Mouse (Mus musculus) layer of hippocampus, adult 8-10 months (tissue): ENCODE measurements around the gene Vmn2r46. TPM values are rescaled to one million over a fixed set of nuclear protein-coding genes. Genes with fewer than 3 reads are reported as not detected.
"Not testable (repeated sequence)": the region's sequence is repeated elsewhere in the genome, so short reads cannot be mapped to it uniquely, and the experiment has no call there.

Experiments
- DNase-seq, 2 experiments: peaks; one replicate each; pipeline ENCODE4 v3.0.0; 2022; ENCODE audit warnings: low spot score in 2 of 2
- total RNA-seq, 4 experiments: library from RNA; stranded (reverse); gene quantifications; 2 replicates each; pipeline ENCODE4 v1.2.4; 2022

Gene Vmn2r46
- not detected for total RNA-seq

- not testable (repeated sequence) for DNase-seq
Measured at GRCm38 (mm10) chr7:9770471-9770870, at the start of gene Vmn2r46. TSS of gene Vmn2r46 (minus strand) at chr7:9770571.

Other genes starting within 250 kb of the Vmn2r46 start
- gene Vmn2r47, start 70.8 kb upstream of the Vmn2r46 start, total RNA-seq = not detected
- gene Vmn2r48, start 183.0 kb upstream of the Vmn2r46 start, total RNA-seq = not detected
- gene Vmn2r49, start 221.7 kb upstream of the Vmn2r46 start, total RNA-seq = not detected